Mouse (Mus musculus): Measurements from ENCODE around the gene Arnt.
"Not testable (repeated sequence)": the region's sequence is repeated elsewhere in the genome, so short reads cannot be mapped to it uniquely, and the experiment has no call there.

Gene Arnt

GRCm38 (mm10) chr3:95434136-95434982 lies at the start of gene Arnt:
TSS of gene Arnt (plus strand) at chr3:95434388.
- DNase-seq (ENCODE audit: low read depth, low spot score) = peak; percentile 97

GRCm38 (mm10) chr3:95385401-95386075 lies 48.6 kb upstream of the Arnt start:
- no peak for DNase-seq (ENCODE audit: low read depth, low spot score)

- no peak for DNase-seq (ENCODE audit: low read depth, low spot score)
Measured at GRCm38 (mm10) chr3:95394385-95394784, 39.8 kb upstream of the Arnt start.

DNA sequence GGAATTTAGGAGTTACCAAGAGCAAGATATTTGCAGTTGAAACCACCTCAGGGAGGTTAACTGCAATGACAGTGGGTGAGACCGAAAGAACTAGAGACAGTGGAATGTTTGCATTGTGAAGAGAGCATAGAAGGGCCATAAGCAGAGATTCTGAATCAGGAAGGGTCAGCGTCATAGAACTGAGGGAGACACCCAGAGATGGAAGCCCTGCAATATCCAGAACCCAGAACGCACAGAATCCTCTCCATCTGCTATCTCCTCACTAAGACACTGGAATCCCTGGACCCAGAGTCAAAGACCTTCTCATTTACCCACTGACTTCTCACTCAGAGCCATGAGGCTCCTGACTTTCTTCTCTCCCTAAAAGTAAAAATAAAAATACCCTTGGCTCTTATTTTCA lies 31.4 kb upstream of the Arnt start, which contains the start of gene 4930558C23Rik:
Gene 4930558C23Rik, minus strand, starts transcription at position 101 of the 400 bp plus-strand sequence.
- no peak for DNase-seq (ENCODE audit: low read depth, low spot score)

- DNase-seq (ENCODE audit: low read depth, low spot score) = no peak
Measured at GRCm38 (mm10) chr3:95407728-95408127, 26.5 kb upstream of the Arnt start.

- no peak for DNase-seq (ENCODE audit: low read depth, low spot score)
Measured at GRCm38 (mm10) chr3:95408852-95409251, 25.3 kb upstream of the Arnt start.

GRCm38 (mm10) chr3:95412268-95412667 lies 21.9 kb upstream of the Arnt start:
- DNase-seq (ENCODE audit: low read depth, low spot score) = no peak

GRCm38 (mm10) chr3:95417866-95418265 lies 16.3 kb upstream of the Arnt start:
- no peak for DNase-seq (ENCODE audit: low read depth, low spot score)

DNA sequence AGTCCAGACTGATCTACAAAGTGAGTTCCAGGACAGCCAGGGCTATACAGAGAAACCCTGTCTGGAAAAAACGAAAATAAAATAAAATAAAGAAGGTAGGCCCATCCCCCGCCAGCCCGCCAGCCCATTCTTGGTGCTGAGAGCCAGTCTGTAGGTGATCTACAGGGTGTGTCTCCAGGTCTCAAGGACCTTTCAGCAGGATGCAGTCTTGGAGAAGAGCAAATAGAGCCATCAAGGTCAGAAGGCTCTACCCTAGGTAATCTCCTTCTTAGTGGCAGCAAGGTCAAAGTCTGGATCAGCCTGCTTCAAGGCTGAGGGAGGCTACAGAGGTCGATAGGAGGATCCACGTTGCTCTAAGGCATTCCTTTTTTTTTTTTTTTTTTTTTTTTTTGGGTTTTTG lies 7.7 kb upstream of the Arnt start:
- DNase-seq (ENCODE audit: low read depth, low spot score) = not testable (repeated sequence)

DNA sequence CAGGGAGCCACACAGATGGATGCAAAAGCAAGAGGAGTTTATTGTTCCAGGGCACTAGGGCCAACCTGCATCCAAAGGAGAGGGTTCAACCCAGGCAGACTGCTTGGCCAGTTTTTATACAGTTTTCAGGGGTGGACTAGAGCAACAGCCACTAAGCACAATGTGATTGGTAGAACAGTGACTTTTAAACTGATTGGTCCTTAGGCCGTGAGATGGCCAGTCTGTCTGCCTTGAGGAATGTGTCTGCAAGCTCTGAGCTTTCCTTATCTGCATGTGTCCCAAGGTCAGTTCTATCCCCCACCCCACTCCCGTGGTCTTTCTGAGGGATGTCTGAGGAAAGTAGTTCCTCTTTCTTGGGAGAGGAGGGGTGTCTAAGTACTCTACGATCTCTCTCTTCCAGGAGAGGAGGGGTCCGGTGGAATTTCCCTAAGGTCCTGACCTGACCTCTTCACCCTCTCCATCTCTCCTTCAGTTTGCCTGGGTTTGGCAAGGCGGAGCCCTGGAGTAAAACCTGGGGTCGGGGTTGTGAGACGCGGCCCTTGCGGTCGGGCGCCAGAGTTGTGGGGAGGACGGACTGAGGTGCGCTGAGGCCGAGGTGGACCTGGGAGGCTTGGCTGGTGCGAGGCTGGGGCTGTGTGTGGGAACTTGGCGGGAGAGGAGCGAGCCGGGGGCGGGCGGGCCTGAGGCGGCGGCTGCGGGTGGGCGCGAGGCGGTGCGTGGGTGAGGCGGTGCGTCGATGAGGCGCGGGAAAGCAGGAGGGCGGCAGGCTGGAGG lies 6.9 kb upstream of the Arnt start:
- DNase-seq (ENCODE audit: low read depth, low spot score) = not testable (repeated sequence)

- not testable (repeated sequence) for DNase-seq (ENCODE audit: low read depth, low spot score)
Measured at GRCm38 (mm10) chr3:95427891-95428238, 6.3 kb upstream of the Arnt start.

GRCm38 (mm10) chr3:95428423-95428822 lies 5.8 kb upstream of the Arnt start:
- DNase-seq (ENCODE audit: low read depth, low spot score) = not testable (repeated sequence)

- no peak for DNase-seq (ENCODE audit: low read depth, low spot score)
Measured at GRCm38 (mm10) chr3:95433301-95433915, 780 bp upstream of the Arnt start.

DNA sequence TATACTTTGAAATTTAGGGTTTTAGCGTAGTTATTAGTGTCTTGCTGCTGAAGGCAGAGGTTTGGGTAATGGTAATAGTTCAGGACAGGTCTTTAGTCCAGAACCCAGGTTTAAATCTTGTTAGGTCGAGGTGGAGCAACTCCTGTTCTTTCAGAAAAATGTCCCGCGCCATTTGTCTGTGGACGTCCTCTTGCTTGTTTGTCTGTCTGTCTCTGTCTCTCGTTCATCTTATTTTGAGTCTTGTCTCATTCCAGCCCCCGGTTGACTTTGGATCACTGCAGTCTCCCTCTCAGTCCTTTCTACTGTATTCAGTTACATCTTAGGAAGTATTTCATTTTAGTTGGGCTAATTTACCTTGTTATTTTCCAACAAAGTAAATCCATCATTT lies 789 bp downstream of the Arnt start:
- DNase-seq (ENCODE audit: low read depth, low spot score) = no peak

- DNase-seq (ENCODE audit: low read depth, low spot score) = no peak
Measured at GRCm38 (mm10) chr3:95435561-95435960, 1.4 kb downstream of the Arnt start.

DNA sequence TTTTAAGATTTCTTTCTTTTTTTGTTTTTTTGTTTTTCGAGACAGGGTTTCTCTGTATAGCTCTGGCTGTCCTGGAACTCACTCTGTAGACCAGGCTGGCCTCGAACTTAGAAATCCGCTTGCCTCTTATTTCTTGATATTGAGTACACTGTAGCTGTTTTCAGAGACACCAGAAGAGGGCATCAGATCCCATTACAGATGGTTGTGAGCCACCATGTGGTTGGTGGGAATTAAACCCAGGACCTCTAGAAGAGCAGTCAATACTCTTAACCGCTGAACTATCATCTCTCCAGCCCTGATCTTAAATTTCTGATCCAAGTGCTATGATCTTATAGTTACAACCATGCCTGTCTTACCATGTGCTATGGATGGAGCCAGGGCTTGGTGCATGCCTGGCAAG lies 4.4 kb downstream of the Arnt start:
- not testable (repeated sequence) for DNase-seq (ENCODE audit: low read depth, low spot score)

- no peak for DNase-seq (ENCODE audit: low read depth, low spot score)
Measured at GRCm38 (mm10) chr3:95439670-95440069, 5.5 kb downstream of the Arnt start.

- DNase-seq (ENCODE audit: low read depth, low spot score) = no peak
Measured at GRCm38 (mm10) chr3:95442406-95443117, 8.4 kb downstream of the Arnt start.

- DNase-seq (ENCODE audit: low read depth, low spot score) = no peak
Measured at GRCm38 (mm10) chr3:95445311-95445710, 11.1 kb downstream of the Arnt start.

- DNase-seq (ENCODE audit: low read depth, low spot score) = peak; percentile 60
Measured at GRCm38 (mm10) chr3:95450408-95450807, 16.2 kb downstream of the Arnt start.

DNA sequence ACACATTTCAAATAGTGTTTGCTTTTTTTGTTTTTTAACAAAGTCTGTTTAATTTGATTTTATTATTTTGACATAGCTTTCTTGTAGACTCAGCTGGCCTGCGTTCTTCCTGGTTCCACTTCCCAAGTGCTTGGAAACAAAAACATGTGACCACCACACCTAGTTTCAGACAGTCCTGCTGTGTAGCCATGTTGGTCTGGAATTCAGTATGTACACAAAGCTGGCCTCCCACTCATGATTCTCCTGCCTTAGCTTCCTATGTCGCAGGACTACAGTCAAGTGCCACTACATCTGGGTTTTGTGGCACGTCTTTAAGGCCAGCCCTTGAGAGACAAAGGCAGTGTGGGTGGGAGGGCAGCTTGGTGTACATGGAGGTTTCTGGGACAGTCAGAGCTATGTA lies 16.7 kb downstream of the Arnt start:
- DNase-seq (ENCODE audit: low read depth, low spot score) = no peak

Data from mesoderm, embryonic 11.5 days (tissue).